Mouse (Mus musculus): ENCODE measurements around the gene Smarcal1. TPM values are rescaled to one million over a fixed set of nuclear protein-coding genes. Genes with fewer than 3 reads are reported as not detected.

Smarcal1 gene
- total and polyA plus RNA-seq, 2 experiments from 2014 or later, result 21.6 to 49.5 TPM

GRCm38 (mm10) chr1:72550317-72550716 is 32.7 kb upstream of the Smarcal1 start:
- no peaks in the 10 kb centered on the region for H3K4me1 ChIP-seq (ENCODE audit: insufficient read depth, low read length)
- no peak for TF ChIP-seq CTCF (IDR thresholded peaks at IDR 0.05)
- no peak overlapping the region for H3K27ac ChIP-seq (ENCODE audit: low read depth, low read length)
- H3K9ac ChIP-seq (replicated peaks; ENCODE audit: low read length, poor library complexity, severe bottlenecking), result no peak overlapping the region
- no peak for ATAC-seq (ENCODE audit: low FRiP score)
- H3K36me3 ChIP-seq (ENCODE audit: insufficient read depth, low read length), result no peaks in the 10 kb centered on the region
- H3K4me2 ChIP-seq (ENCODE audit: low read depth, low read length, poor library complexity, severe bottlenecking), result no peak overlapping the region
- WGBS, result 91% methylated on average over 2 of the region's 2 CpGs
- no peak overlapping the region for H3K4me3 ChIP-seq (ENCODE audit: low read depth, low read length)
- H3K9me3 ChIP-seq (ENCODE audit: low read length), result no peaks in the 10 kb centered on the region
- H3K27me3 ChIP-seq (ENCODE audit: insufficient read depth, low read length), result no peaks in the 10 kb centered on the region
- DNase-seq (ENCODE audit: low spot score), result no peak

- no peak for TF ChIP-seq CTCF (IDR thresholded peaks at IDR 0.05)
- Histone ChIP-seq H3K4me2 (ENCODE audit: low read depth, low read length, poor library complexity, severe bottlenecking) (no peak overlapping the region), H3K36me3 (ENCODE audit: insufficient read depth, low read length) (no peaks in the 10 kb centered on the region), H3K4me1 (ENCODE audit: insufficient read depth, low read length) (no peaks in the 10 kb centered on the region), H3K27me3 (ENCODE audit: insufficient read depth, low read length) (no peaks in the 10 kb centered on the region), H3K9me3 (ENCODE audit: low read length) (no peaks in the 10 kb centered on the region), H3K27ac (ENCODE audit: low read depth, low read length) (no peak overlapping the region), H3K9ac (replicated peaks; ENCODE audit: low read length, poor library complexity, severe bottlenecking) (no peak overlapping the region), H3K4me3 (ENCODE audit: low read depth, low read length) (no peak overlapping the region)
- no peak for DNase-seq (ENCODE audit: low spot score)
- no peak for ATAC-seq (ENCODE audit: low FRiP score)
- WGBS, result 86% methylated on average over 3 of the region's 3 CpGs
Observed at GRCm38 (mm10) chr1:72556471-72556870, 26.6 kb upstream of the Smarcal1 start.

- H3K27ac ChIP-seq (ENCODE audit: low read depth, low read length), result no peak overlapping the region
- 51% methylated on average over 2 of the region's 2 CpGs for WGBS
- no peak overlapping the region for H3K4me3 ChIP-seq (ENCODE audit: low read depth, low read length)
- no peaks in the 10 kb centered on the region for H3K36me3 ChIP-seq (ENCODE audit: insufficient read depth, low read length)
- no peaks in the 10 kb centered on the region for H3K4me1 ChIP-seq (ENCODE audit: insufficient read depth, low read length)
- no peaks in the 10 kb centered on the region for H3K27me3 ChIP-seq (ENCODE audit: insufficient read depth, low read length)
- H3K4me2 ChIP-seq (ENCODE audit: low read depth, low read length, poor library complexity, severe bottlenecking), result no peak overlapping the region
- H3K9ac ChIP-seq (replicated peaks; ENCODE audit: low read length, poor library complexity, severe bottlenecking), result no peak overlapping the region
- no peak for TF ChIP-seq CTCF (IDR thresholded peaks at IDR 0.05)
- DNase-seq (ENCODE audit: low spot score) (no peak), ATAC-seq (ENCODE audit: low FRiP score) (no peak)
- no peaks in the 10 kb centered on the region for H3K9me3 ChIP-seq (ENCODE audit: low read length)
Observed at GRCm38 (mm10) chr1:72558625-72559024, 24.4 kb upstream of the Smarcal1 start.

GRCm38 (mm10) chr1:72564334-72564962 is 18.6 kb upstream of the Smarcal1 start:
- ATAC-seq (ENCODE audit: low FRiP score) (no peak), DNase-seq (ENCODE audit: low spot score) (no peak)
- no peaks in the 10 kb centered on the region for H3K27me3 ChIP-seq (ENCODE audit: insufficient read depth, low read length)
- H3K9me3 ChIP-seq (ENCODE audit: low read length), result no peaks in the 10 kb centered on the region
- H3K4me2 ChIP-seq (ENCODE audit: low read depth, low read length, poor library complexity, severe bottlenecking), result no peak overlapping the region
- no peak for TF ChIP-seq CTCF (IDR thresholded peaks at IDR 0.05)
- H3K4me1 ChIP-seq (ENCODE audit: insufficient read depth, low read length), result no peaks in the 10 kb centered on the region
- H3K9ac ChIP-seq (replicated peaks; ENCODE audit: low read length, poor library complexity, severe bottlenecking), result no peak overlapping the region
- no peak overlapping the region for H3K27ac ChIP-seq (ENCODE audit: low read depth, low read length)
- WGBS, result 88% methylated on average over 6 of the region's 6 CpGs
- H3K36me3 ChIP-seq (ENCODE audit: insufficient read depth, low read length), result no peaks in the 10 kb centered on the region
- H3K4me3 ChIP-seq (ENCODE audit: low read depth, low read length), result no peak overlapping the region

GRCm38 (mm10) chr1:72567056-72567455 is 16.0 kb upstream of the Smarcal1 start:
- TF ChIP-seq CTCF (IDR thresholded peaks at IDR 0.05), result no peak
- DNase-seq (ENCODE audit: low spot score) (peak; percentile 57), ATAC-seq (ENCODE audit: low FRiP score) (no peak)
- H3K4me3 ChIP-seq (ENCODE audit: low read depth, low read length), result peak overlapping the region; percentile 26
- no peaks in the 10 kb centered on the region for H3K36me3 ChIP-seq (ENCODE audit: insufficient read depth, low read length)
- H3K4me2 ChIP-seq (ENCODE audit: low read depth, low read length, poor library complexity, severe bottlenecking), result peak overlapping the region; percentile 38
- H3K9me3 ChIP-seq (ENCODE audit: low read length), result no peaks in the 10 kb centered on the region
- WGBS, result 24% methylated on average over 9 of the region's 9 CpGs
- no peaks in the 10 kb centered on the region for H3K27me3 ChIP-seq (ENCODE audit: insufficient read depth, low read length)
- H3K27ac ChIP-seq (ENCODE audit: low read depth, low read length), result no peak overlapping the region
- H3K9ac ChIP-seq (replicated peaks; ENCODE audit: low read length, poor library complexity, severe bottlenecking), result 0 out of 2 replicates have a peak overlapping the region, but pooled peaks have one; percentile 44
- H3K4me1 ChIP-seq (ENCODE audit: insufficient read depth, low read length), result no peaks in the 10 kb centered on the region

- DNase-seq (ENCODE audit: low spot score) (no peak), ATAC-seq (ENCODE audit: low FRiP score) (no peak)
- 94% methylated on average over 8 of the region's 8 CpGs for WGBS
- Histone ChIP-seq H3K4me2 (ENCODE audit: low read depth, low read length, poor library complexity, severe bottlenecking) (no peak overlapping the region), H3K9me3 (ENCODE audit: low read length) (no peaks in the 10 kb centered on the region), H3K36me3 (ENCODE audit: insufficient read depth, low read length) (no peaks in the 10 kb centered on the region), H3K4me1 (ENCODE audit: insufficient read depth, low read length) (no peaks in the 10 kb centered on the region), H3K4me3 (ENCODE audit: low read depth, low read length) (no peak overlapping the region), H3K9ac (replicated peaks; ENCODE audit: low read length, poor library complexity, severe bottlenecking) (no peak overlapping the region), H3K27ac (ENCODE audit: low read depth, low read length) (no peak overlapping the region), H3K27me3 (ENCODE audit: insufficient read depth, low read length) (no peaks in the 10 kb centered on the region)
- TF ChIP-seq CTCF (IDR thresholded peaks at IDR 0.05), result no peak
Observed at GRCm38 (mm10) chr1:72568725-72569124, 14.3 kb upstream of the Smarcal1 start.
